Mouse (Mus musculus) megakaryocyte, embryonic 14.5 days (primary cell): ENCODE measurements around the gene Ppp6r2.

ENCODE experiments used
- FLI1 ChIP-seq: IDR thresholded peaks from 2 replicates; pipeline ENCODE4 v1.6.1; 2012; ENCODE audit warnings: low read length, inconsistent platforms, mixed read lengths
- GATA1 ChIP-seq: IDR thresholded peaks from 3 replicates; pipeline ENCODE4 v1.6.1; 2012; ENCODE audit warnings: mixed read lengths, low read length, inconsistent platforms, borderline replicate concordance

DNA sequence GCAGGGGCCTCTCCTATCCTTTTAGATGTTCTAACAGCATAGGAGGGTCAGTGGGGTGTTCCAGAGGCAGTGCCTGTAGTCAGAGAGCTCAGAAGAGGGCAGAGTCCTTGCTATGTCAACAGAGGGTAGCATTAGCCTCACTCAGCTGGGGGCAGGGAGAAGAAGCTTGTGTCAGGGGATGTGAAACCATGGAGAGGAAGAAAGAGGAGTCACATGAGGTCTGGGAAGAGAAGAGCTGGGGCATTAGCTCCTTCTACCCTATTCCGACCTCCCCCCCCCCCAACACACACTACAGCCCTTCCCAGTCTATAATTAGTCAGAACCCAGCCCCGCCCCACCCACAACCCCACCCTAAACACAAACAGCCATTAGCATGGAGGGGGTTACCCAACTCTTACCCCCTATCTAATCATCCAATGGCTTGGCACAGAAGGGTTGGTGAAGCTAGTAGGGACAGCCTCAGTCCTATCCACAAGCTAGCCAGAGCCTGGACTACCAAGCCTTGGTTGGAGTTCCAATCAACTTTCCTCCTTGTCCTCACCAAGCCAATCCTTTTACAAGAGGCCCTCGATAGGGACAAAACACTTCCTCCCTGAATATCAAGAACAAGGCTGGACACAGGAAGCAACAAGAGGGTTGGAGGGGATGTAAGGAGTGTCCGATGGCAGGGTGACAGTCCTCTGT lies 33.6 kb upstream of the Ppp6r2 start:
- TF ChIP-seq GATA1 = no peak
- no peak for TF ChIP-seq FLI1
